Comparison of ENCODE assay signal across 9 mouse cellular contexts in the genomic region with DNA sequence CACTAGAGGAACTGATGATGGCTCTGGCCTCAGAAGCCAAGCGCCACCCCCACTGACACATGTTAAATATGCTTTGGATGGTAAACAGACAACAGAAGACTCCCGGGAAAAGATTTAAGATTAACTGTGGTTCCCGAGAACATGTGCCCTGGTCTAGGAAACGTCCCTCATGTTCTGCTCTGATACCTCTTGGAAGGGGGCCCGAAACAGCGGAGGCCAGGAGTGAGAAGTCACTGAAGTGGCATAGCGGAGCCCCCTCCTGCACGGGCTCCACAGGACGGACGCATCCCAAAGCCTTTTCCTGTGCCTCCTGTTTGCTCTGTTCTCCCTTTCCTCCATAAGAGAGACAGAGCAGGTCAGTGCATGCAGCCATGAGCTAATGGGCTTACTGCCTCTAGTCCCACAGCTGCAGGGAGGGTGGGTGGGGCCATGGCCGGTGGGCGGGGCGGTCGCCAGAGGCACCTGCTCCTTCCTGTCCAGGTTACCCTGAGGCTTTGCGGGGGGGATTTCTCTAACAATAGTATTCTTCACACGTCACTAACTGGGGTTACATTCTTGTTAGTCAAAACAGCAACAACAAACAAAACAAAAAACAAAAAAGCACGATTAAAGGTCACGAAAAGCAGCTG.
DNase-seq lines count a peak whose midpoint lies in the region; ATAC-seq lines count a peak whose summit lies in the region.
"Had no signal": no experiment of that assay in that cellular context is flagged by ENCODE, and none has a peak within 500 bp of the region (broad histone marks: within the 10 kb centered on the region; RNA-seq: fewer than 3 reads in every experiment).

No protein-coding gene starts in this region.

- H3K27me3 ChIP-seq in limb, embryonic 12.5 days: no peaks in the 10 kb centered on the region
- no peaks in the 10 kb centered on the region; the same call in 1 of the 2 replicates for H3K27me3 ChIP-seq in limb, embryonic 10.5 days (ENCODE audit: low read depth, poor library complexity, severe bottlenecking)
- H3K27me3 ChIP-seq in limb, embryonic 15.5 days: no peaks in the 10 kb centered on the region
- H3K27me3 ChIP-seq in stomach, embryonic 14.5 days (ENCODE audit: control insufficient read depth, insufficient read depth, low read length): no peaks in the 10 kb centered on the region

- WGBS in limb, embryonic 12.5 days: 46% methylated on average over 18 of the region's 18 CpGs
- WGBS in limb, embryonic 10.5 days: 49% methylated on average over 18 of the region's 18 CpGs
- WGBS in limb, embryonic 15.5 days: 39% methylated on average over 18 of the region's 18 CpGs
- 45% methylated on average over 18 of the region's 18 CpGs for WGBS in stomach, embryonic 14.5 days

- no peak overlapping the region for H3K27ac ChIP-seq in limb, embryonic 12.5 days
- no peak overlapping the region for H3K27ac ChIP-seq in limb, embryonic 10.5 days
- H3K27ac ChIP-seq in limb, embryonic 15.5 days: no peak overlapping the region
- H3K27ac ChIP-seq in stomach, embryonic 14.5 days (ENCODE audit: low read length): no peak overlapping the region

- ATAC-seq in limb, embryonic 12.5 days (ENCODE audit: insufficient number of reproducible peaks, insufficient read depth, low FRiP score, low TSS enrichment, low read depth): 0 out of 2 replicates have a peak, but pooled peaks have one; percentile 52
- peak; percentile 47 for ATAC-seq in granulocyte monocyte progenitor cell, adult 5-6 weeks (replicated peaks; ENCODE audit: poor library complexity, severe bottlenecking)
- ATAC-seq in limb, embryonic 15.5 days (ENCODE audit: insufficient number of reproducible peaks, low FRiP score, low TSS enrichment, low read depth): no peak
- peak; percentile 85 for ATAC-seq in stomach, embryonic 14.5 days (ENCODE audit: insufficient number of reproducible peaks, insufficient read depth, low FRiP score, low read depth)

- H3K4me2 ChIP-seq in limb, embryonic 12.5 days: peak overlapping the region; percentile 40
- peak overlapping the region; percentile 26; the same call in 1 of the 2 replicates for H3K4me2 ChIP-seq in limb, embryonic 15.5 days
- H3K4me2 ChIP-seq in stomach, embryonic 14.5 days (replicated peaks; ENCODE audit: low read depth, low read length): peak overlapping the region; percentile 32

- no peaks in the 10 kb centered on the region for H3K9me3 ChIP-seq in limb, embryonic 12.5 days
- H3K9me3 ChIP-seq in limb, embryonic 10.5 days (replicated peaks): no peaks in the 10 kb centered on the region
- no peaks in the 10 kb centered on the region for H3K9me3 ChIP-seq in limb, embryonic 15.5 days
- no peaks in the 10 kb centered on the region for H3K9me3 ChIP-seq in stomach, embryonic 14.5 days (ENCODE audit: control insufficient read depth, low read depth, low read length)

- DNase-seq in limb, embryonic 10.5 days (ENCODE audit: low spot score): no peak
- no peak for DNase-seq in left cerebral cortex, postnatal 14 days (ENCODE audit: low spot score in 2 of 2)
- no peak for DNase-seq in left cerebral cortex, postnatal 36 days (ENCODE audit: low spot score in 2 of 2)
- DNase-seq in ovary, postnatal 36 days (ENCODE audit: low spot score): no peak

- no peak overlapping the region for H3K4me3 ChIP-seq in limb, embryonic 12.5 days (replicated peaks)
- H3K4me3 ChIP-seq in limb, embryonic 10.5 days: no peak overlapping the region
- H3K4me3 ChIP-seq in limb, embryonic 15.5 days: peak overlapping the region; percentile 5; the same call in 1 of the 2 replicates
- H3K4me3 ChIP-seq in stomach, embryonic 14.5 days (ENCODE audit: low read depth, low read length): no peak overlapping the region
- H3K4me3 ChIP-seq: erythroblast, embryonic 14.5 days had no signal

- no peaks in the 10 kb centered on the region for H3K36me3 ChIP-seq in limb, embryonic 12.5 days
- no peaks in the 10 kb centered on the region for H3K36me3 ChIP-seq in limb, embryonic 10.5 days
- H3K36me3 ChIP-seq in limb, embryonic 15.5 days: no peaks in the 10 kb centered on the region
- no peaks in the 10 kb centered on the region for H3K36me3 ChIP-seq in stomach, embryonic 14.5 days (ENCODE audit: control insufficient read depth, insufficient read depth, low read length)

- intact Hi-C loops in left cerebral cortex, postnatal 14 days (cut with DNase I): no loop called here
- intact Hi-C loops in left cerebral cortex, postnatal 36 days (cut with DNase I): no loop called here

- 0 out of 2 replicates have a peak overlapping the region, but pooled peaks have one; percentile 23 for H3K9ac ChIP-seq in limb, embryonic 12.5 days (replicated peaks)
- H3K9ac ChIP-seq in limb, embryonic 15.5 days: no peak overlapping the region
- no peak overlapping the region for H3K9ac ChIP-seq in stomach, embryonic 14.5 days (replicated peaks; ENCODE audit: low read depth, low read length)

- peaks cover 6% of the 10 kb centered on the region; the same call in 1 of the 2 replicates for H3K4me1 ChIP-seq in limb, embryonic 12.5 days (replicated peaks)
- H3K4me1 ChIP-seq in limb, embryonic 10.5 days: peaks cover 15% of the 10 kb centered on the region
- H3K4me1 ChIP-seq in limb, embryonic 15.5 days: peaks cover 4% of the 10 kb centered on the region
- peaks cover 4% of the 10 kb centered on the region; the same call in 1 of the 2 replicates for H3K4me1 ChIP-seq in stomach, embryonic 14.5 days (ENCODE audit: control insufficient read depth, insufficient read depth, low read length)
